Mouse (Mus musculus) urinary bladder, adult 18-20 months (tissue): ENCODE measurements at regions not wholly inside any gene's neighbourhood (a gene's known extent, or its start where the extent isn't known, plus 50 kb on each side); places are given as distances from the start of the nearest gene placed in this dataset.

ENCODE experiments used
- DNase-seq, 2 experiments: peaks; one replicate each; pipeline ENCODE4 v3.0.0; 2022; ENCODE audit warnings: low spot score in 2 of 2, mixed read lengths in 2 of 2

- no peak for DNase-seq
Measured at GRCm38 (mm10) chr14:109266521-109266920, 352.6 kb upstream of the Slitrk1 start.

- no peak for DNase-seq
Measured at GRCm38 (mm10) chr14:109261990-109262389, 348.0 kb upstream of the Slitrk1 start.

DNA sequence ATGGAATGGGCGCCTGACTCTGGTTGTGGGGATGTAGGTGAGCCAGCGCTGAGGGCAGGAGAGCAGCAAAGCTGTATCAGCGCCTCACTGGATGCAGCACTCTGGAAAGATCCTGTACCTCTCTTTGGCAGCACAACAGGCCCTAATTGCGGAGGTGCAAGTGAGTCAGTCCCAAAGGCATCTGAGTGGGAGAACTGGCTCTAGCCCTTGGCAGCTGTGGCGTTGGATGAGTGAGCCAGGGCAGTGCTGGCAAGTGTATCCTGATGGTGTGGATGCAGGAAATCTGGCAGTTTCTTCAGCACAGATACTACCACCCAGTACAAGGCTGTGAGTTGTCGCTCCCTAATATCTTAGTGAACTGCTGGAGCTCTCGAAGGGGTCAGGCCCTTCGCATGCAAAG, 300.9 kb upstream of the Slitrk1 start:
- peak in 1 of 2 experiments; percentile 10 for DNase-seq

DNA sequence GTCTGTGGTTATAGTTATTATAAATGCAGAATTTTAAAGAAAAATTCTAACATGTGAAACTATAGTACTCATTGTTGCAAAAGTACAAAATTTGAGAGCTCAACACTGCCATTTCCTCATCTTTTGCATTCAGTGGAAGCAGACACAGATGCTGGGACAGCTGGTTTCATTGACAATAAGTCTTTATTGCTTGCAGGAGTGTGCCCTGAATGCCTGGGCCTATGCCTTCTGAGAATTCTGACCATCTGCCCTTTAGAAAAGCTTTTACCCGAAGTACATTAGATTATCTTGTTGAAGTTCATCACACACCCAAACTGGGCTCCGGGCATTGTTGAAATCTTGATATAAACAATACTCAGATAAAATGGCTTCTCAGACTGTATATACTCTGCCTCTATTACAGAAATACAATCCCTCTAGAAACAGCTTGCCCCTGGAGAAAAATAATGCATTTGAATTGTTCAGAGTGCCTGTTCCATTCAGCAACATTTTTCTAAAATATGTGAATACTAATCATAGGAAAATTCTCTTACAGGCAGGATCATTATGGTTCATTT, 266.1 kb upstream of the Slitrk1 start:
- no peak for DNase-seq

DNA sequence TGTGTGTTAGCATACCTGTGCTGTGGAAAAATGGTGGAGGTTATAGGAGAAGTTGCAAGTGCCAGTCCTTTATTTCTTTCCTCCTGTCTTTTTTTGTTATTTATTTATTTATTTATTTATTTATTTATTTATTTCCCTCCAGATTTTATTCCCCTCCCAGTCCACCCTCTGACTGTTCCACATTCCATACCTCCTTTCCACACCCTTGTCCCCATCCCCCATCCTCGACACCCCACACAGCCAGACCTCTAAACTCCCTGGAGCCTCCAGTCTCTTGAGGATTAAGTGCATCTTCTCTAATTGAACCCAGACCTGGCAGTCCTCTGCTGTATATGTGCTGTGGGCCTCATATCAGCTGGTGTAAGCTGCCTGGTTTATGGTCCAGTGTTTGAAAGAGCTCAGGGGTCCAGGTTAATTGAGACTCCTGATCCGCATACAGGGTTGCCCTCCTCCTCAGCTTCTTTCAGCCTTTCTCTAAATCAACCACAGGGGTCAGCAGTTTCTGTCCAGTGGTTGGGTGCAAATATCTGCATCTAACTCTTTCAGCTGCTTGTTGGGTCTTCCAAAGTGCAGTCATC, 262.7 kb upstream of the Slitrk1 start:
- no peak for DNase-seq

GRCm38 (mm10) chr14:109175819-109176218, 261.9 kb upstream of the Slitrk1 start:
- no peak for DNase-seq
